Mouse (Mus musculus) megakaryocyte, embryonic 14.5 days (primary cell): ENCODE results near the gene Hist3h2a.

Source experiments
- FLI1 ChIP-seq: IDR thresholded peaks from 2 replicates; pipeline ENCODE4 v1.6.1; 2012; ENCODE audit warnings: low read length, inconsistent platforms, mixed read lengths
- GATA1 ChIP-seq: IDR thresholded peaks from 3 replicates; pipeline ENCODE4 v1.6.1; 2012; ENCODE audit warnings: mixed read lengths, low read length, inconsistent platforms, borderline replicate concordance

- TF ChIP-seq GATA1: no peak
- TF ChIP-seq FLI1: no peak
These were observed 32.1 kb upstream of the Hist3h2a start for GRCm38 (mm10) chr11:58922420-58922819.
